Mouse (Mus musculus) embryonic facial prominence, embryonic 15.5 days (tissue): Measurements from ENCODE around the gene Tll2. TPM values are rescaled to one million over a fixed set of nuclear protein-coding genes. Genes with fewer than 3 reads are reported as not detected.

ENCODE experiments used
- ATAC-seq: fragments of 200-750 bp; cut with Nextera tagmentation; 2 replicates; pipeline ENCODE4 v1.8.0; 2017; ENCODE audit warnings: low read depth, moderate TSS enrichment; ENCODE audit not compliant: insufficient number of reproducible peaks, low FRiP score, low TSS enrichment
- H3K27ac ChIP-seq: fragments of 300-500 bp; sonication (generic); replicated peaks from 2 replicates; pipeline ENCODE4 v1.5.1; 2015; ENCODE audit warnings: mild to moderate bottlenecking, inconsistent platforms
- H3K27me3 ChIP-seq: fragments of 300-500 bp; sonication (generic); 2 replicates; pipeline ENCODE4 v1.6.1; 2015; ENCODE audit warnings: inconsistent platforms
- H3K36me3 ChIP-seq: fragments of 300-500 bp; sonication (generic); 2 replicates; pipeline ENCODE4 v1.6.1; 2015; ENCODE audit warnings: mild to moderate bottlenecking, inconsistent platforms
- H3K4me1 ChIP-seq: fragments of 300-500 bp; sonication (generic); 2 replicates; pipeline ENCODE4 v1.6.1; 2015; ENCODE audit warnings: inconsistent platforms
- H3K4me2 ChIP-seq: fragments of 300-500 bp; sonication (generic); replicated peaks from 2 replicates; pipeline ENCODE4 v1.6.1; 2015; ENCODE audit warnings: mild to moderate bottlenecking, inconsistent platforms
- H3K4me3 ChIP-seq: fragments of 300-500 bp; sonication (generic); replicated peaks from 2 replicates; pipeline ENCODE4 v1.5.1; 2015; ENCODE audit warnings: mild to moderate bottlenecking, inconsistent platforms
- H3K9ac ChIP-seq: fragments of 300-500 bp; sonication (generic); 2 replicates; pipeline ENCODE4 v1.6.1; 2015; ENCODE audit warnings: inconsistent platforms
- H3K9me3 ChIP-seq: fragments of 300-500 bp; sonication (generic); replicated peaks from 2 replicates; pipeline ENCODE4 v1.6.1; 2016; ENCODE audit warnings: inconsistent platforms
- WGBS: fragments of 180-500 bp; shearing (Covaris S2); methylation state at CpG from one replicate; pipeline ENCODE4 v1.1.7; 2015; 5-methylcytosine and 5-hydroxymethylcytosine counted together
- polyA plus RNA-seq: library from polyadenylated mRNA; unstranded; fragments of >200 nt; fragmentation: Nextera tagmentation; extraction: Ambion mirVana; gene quantifications from 2 replicates; pipeline ENCODE4 v1.2.1, GENCODE M21; 2015

The Tll2 gene
- polyA plus RNA-seq, 1 experiment from 2014 or later = 0.76 TPM

GRCm38 (mm10) chr19:41051714-41052113 lies 154.9 kb downstream of the Tll2 start:
- H3K27ac ChIP-seq = no peak overlapping the region
- no peak overlapping the region for H3K4me3 ChIP-seq
- no peaks in the 10 kb centered on the region for H3K9me3 ChIP-seq
- ATAC-seq = no peak
- WGBS = 85% methylated on average over 1 of the region's 1 CpGs
- no peak overlapping the region for H3K4me2 ChIP-seq
- H3K9ac ChIP-seq = no peak overlapping the region
- no peaks in the 10 kb centered on the region for H3K4me1 ChIP-seq
- H3K27me3 ChIP-seq = no peaks in the 10 kb centered on the region
- no peaks in the 10 kb centered on the region for H3K36me3 ChIP-seq

GRCm38 (mm10) chr19:41048187-41048559 lies 158.5 kb downstream of the Tll2 start:
- Histone ChIP-seq H3K9me3 (no peaks in the 10 kb centered on the region), H3K27me3 (no peaks in the 10 kb centered on the region), H3K4me1 (no peaks in the 10 kb centered on the region), H3K4me3 (no peak overlapping the region), H3K4me2 (no peak overlapping the region), H3K36me3 (no peaks in the 10 kb centered on the region), H3K9ac (no peak overlapping the region), H3K27ac (no peak overlapping the region)
- 87% methylated on average over 3 of the region's 3 CpGs for WGBS
- no peak for ATAC-seq

- no peaks in the 10 kb centered on the region for H3K27me3 ChIP-seq
Measured at GRCm38 (mm10) chr19:41047437-41048186, 159.0 kb downstream of the Tll2 start.

GRCm38 (mm10) chr19:41045091-41045770 lies 161.4 kb downstream of the Tll2 start:
- WGBS = 49% methylated on average over 10 of the region's 10 CpGs
- no peak overlapping the region for H3K9ac ChIP-seq
- no peak for ATAC-seq

More at GRCm38 (mm10) chr19:41047437-41048186, 159.0 kb downstream of the Tll2 start:
- Histone ChIP-seq H3K36me3 (no peaks in the 10 kb centered on the region), H3K4me3 (no peak overlapping the region), H3K27ac (no peak overlapping the region), H3K4me1 (no peaks in the 10 kb centered on the region), H3K4me2 (no peak overlapping the region), H3K9me3 (no peaks in the 10 kb centered on the region), H3K9ac (no peak overlapping the region)
- WGBS = 79% methylated on average over 9 of the region's 9 CpGs
- no peak for ATAC-seq

GRCm38 (mm10) chr19:41039110-41039509 lies 167.5 kb downstream of the Tll2 start:
- Histone ChIP-seq H3K4me3 (no peak overlapping the region), H3K27me3 (no peaks in the 10 kb centered on the region; the same call in 1 of the 2 replicates), H3K4me1 (no peaks in the 10 kb centered on the region), H3K4me2 (no peak overlapping the region), H3K36me3 (no peaks in the 10 kb centered on the region), H3K27ac (no peak overlapping the region), H3K9ac (no peak overlapping the region), H3K9me3 (no peaks in the 10 kb centered on the region)
- no peak for ATAC-seq
- 78% methylated on average over 7 of the region's 7 CpGs for WGBS

More at GRCm38 (mm10) chr19:41045091-41045770, 161.4 kb downstream of the Tll2 start:
- Histone ChIP-seq H3K27me3 (no peaks in the 10 kb centered on the region), H3K4me2 (no peak overlapping the region), H3K4me1 (no peaks in the 10 kb centered on the region), H3K36me3 (no peaks in the 10 kb centered on the region), H3K27ac (no peak overlapping the region), H3K4me3 (no peak overlapping the region), H3K9me3 (no peaks in the 10 kb centered on the region)

GRCm38 (mm10) chr19:41035809-41036551 lies 170.7 kb downstream of the Tll2 start:
- Histone ChIP-seq H3K4me3 (no peak overlapping the region), H3K4me1 (no peaks in the 10 kb centered on the region), H3K9me3 (no peaks in the 10 kb centered on the region), H3K27ac (no peak overlapping the region), H3K27me3 (no peaks in the 10 kb centered on the region; the same call in 1 of the 2 replicates), H3K36me3 (no peaks in the 10 kb centered on the region), H3K4me2 (no peak overlapping the region), H3K9ac (no peak overlapping the region)
- WGBS = 74% methylated on average over 4 of the region's 4 CpGs
- ATAC-seq = no peak

Other genes starting within 250 kb of the Tll2 start
- 4.6 and 5.2 TPM in 2 replicates for gene Blnk, start 212.3 kb downstream of the Tll2 start, polyA plus RNA-seq
- 0.07 TPM in 1 of 2 replicates, not detected in the other for gene Dntt, start 177.6 kb downstream of the Tll2 start, polyA plus RNA-seq
- not detected in 2 replicates for gene Opalin, start 129.7 kb downstream of the Tll2 start, polyA plus RNA-seq
- gene Tm9sf3, start 57.2 kb upstream of the Tll2 start, polyA plus RNA-seq = 133 and 136 TPM in 2 replicates
- 3.4 and 3.5 TPM in 2 replicates for gene Pik3ap1, start 178.3 kb upstream of the Tll2 start, polyA plus RNA-seq